Comparison of ENCODE assay signal across 8 mouse cellular contexts in genomic region chr2:172344669-172345068, GRCm38 (mm10). TPM values are rescaled to one million over a fixed set of nuclear protein-coding genes. Genes with fewer than 3 reads are reported as not detected.
DNase-seq lines count a peak whose midpoint lies in the region; ATAC-seq and TF ChIP-seq lines count a peak whose summit lies in the region.

No protein-coding gene starts in this region.

- H3K9me3 ChIP-seq in heart, embryonic 11.5 days (replicated peaks; ENCODE audit: control insufficient read depth, low read length), result no peaks in the 10 kb centered on the region
- no peaks in the 10 kb centered on the region for H3K9me3 ChIP-seq in G1E (replicated peaks)
- no peaks in the 10 kb centered on the region for H3K9me3 ChIP-seq in forebrain, postnatal 0 days (ENCODE audit: low read length)
- H3K9me3 ChIP-seq in liver, embryonic 14.5 days (ENCODE audit: control insufficient read depth, low read length), result no peaks in the 10 kb centered on the region

- H3K4me2 ChIP-seq in heart, embryonic 11.5 days, result peak overlapping the region; percentile 78
- peak overlapping the region; percentile 100; the same call in 1 of the 2 replicates for H3K4me2 ChIP-seq in forebrain, postnatal 0 days (ENCODE audit: low read depth)
- H3K4me2 ChIP-seq in liver, embryonic 14.5 days (ENCODE audit: low read depth), result peak overlapping the region; percentile 48

- no peaks in the 10 kb centered on the region for H3K27me3 ChIP-seq in heart, embryonic 11.5 days (ENCODE audit: control insufficient read depth, insufficient read depth, low read length)
- H3K27me3 ChIP-seq in G1E (ENCODE audit: insufficient read depth, low read length), result peaks cover 2% of the 10 kb centered on the region
- no peaks in the 10 kb centered on the region for H3K27me3 ChIP-seq in forebrain, postnatal 0 days (ENCODE audit: insufficient read depth, low read length)
- H3K27me3 ChIP-seq in liver, embryonic 14.5 days (ENCODE audit: control insufficient read depth, insufficient read depth, low read length), result no peaks in the 10 kb centered on the region

- peak overlapping the region; percentile 70 for H3K27ac ChIP-seq in heart, embryonic 11.5 days (ENCODE audit: low read depth, low read length)
- peak overlapping the region; percentile 76 for H3K27ac ChIP-seq in forebrain, postnatal 0 days (ENCODE audit: low read depth, low read length)
- peak overlapping the region; percentile 27 for H3K27ac ChIP-seq in liver, embryonic 14.5 days

- no peaks in the 10 kb centered on the region for H3K36me3 ChIP-seq in heart, embryonic 11.5 days (ENCODE audit: control insufficient read depth, insufficient read depth, low read length)
- peaks cover 21% of the 10 kb centered on the region for H3K36me3 ChIP-seq in G1E (replicated peaks)
- no peaks in the 10 kb centered on the region for H3K36me3 ChIP-seq in forebrain, postnatal 0 days (ENCODE audit: insufficient read depth)
- H3K36me3 ChIP-seq in liver, embryonic 14.5 days (replicated peaks; ENCODE audit: control insufficient read depth, insufficient read depth, low read depth), result peaks cover 22% of the 10 kb centered on the region

- peak overlapping the region; percentile 10; the same call in 1 of the 2 replicates for H3K9ac ChIP-seq in heart, embryonic 11.5 days (ENCODE audit: low read depth, low read length)
- H3K9ac ChIP-seq in forebrain, postnatal 0 days, result no peak overlapping the region
- H3K9ac ChIP-seq in liver, embryonic 14.5 days (replicated peaks), result no peak overlapping the region; the same call in 1 of the 2 replicates

- DNase-seq in heart, postnatal 4 days, result no peak
- DNase-seq in G1E (ENCODE audit: low spot score), result no peak
- DNase-seq in forebrain, postnatal 0 days, result no peak
- no peak for DNase-seq in liver, embryonic 14.5 days (ENCODE audit: low read depth in 3 of 3, low spot score in 3 of 3)
- DNase-seq in frontal cortex, postnatal 10 days (ENCODE audit: low spot score in 2 of 2), result no peak
- no peak for DNase-seq in layer of hippocampus, adult 11-12 months (ENCODE audit: low spot score)
- no peak for DNase-seq in gastrocnemius, postnatal 14 days

- H3K4me1 ChIP-seq in heart, embryonic 11.5 days (ENCODE audit: control insufficient read depth, insufficient read depth, low read length), result peaks cover 24% of the 10 kb centered on the region
- peaks cover 44% of the 10 kb centered on the region for H3K4me1 ChIP-seq in G1E (ENCODE audit: insufficient read depth, low read depth, low read length)
- H3K4me1 ChIP-seq in forebrain, postnatal 0 days (ENCODE audit: insufficient read depth), result 0 out of 2 replicates have a peak, but pooled peaks cover 9% of the 10 kb centered on the region
- H3K4me1 ChIP-seq in liver, embryonic 14.5 days (replicated peaks; ENCODE audit: control insufficient read depth in 2 of 2, insufficient read depth in 2 of 2, low read length in 1 of 2), result peaks cover 19 to 34% of the 10 kb centered on the region in 2 experiments

- no peak for TF ChIP-seq EP300 in liver, embryonic 14.5 days (IDR thresholded peaks at IDR 0.05; ENCODE audit: low read depth)

- H3K4me3 ChIP-seq in heart, embryonic 11.5 days (ENCODE audit: low read depth, low read length), result peak overlapping the region; percentile 61
- peak overlapping the region; percentile 87; the same call in 1 of the 2 replicates for H3K4me3 ChIP-seq in G1E (ENCODE audit: low read depth, low read length)
- no peak overlapping the region for H3K4me3 ChIP-seq in forebrain, postnatal 0 days (ENCODE audit: low read depth, low read length)
- peak overlapping the region in 1 of 2 experiments; percentile 22; a peak in 1 of 4 replicates for H3K4me3 ChIP-seq in liver, embryonic 14.5 days (ENCODE audit: insufficient read depth in 1 of 2, low read depth in 2 of 2, low read length in 2 of 2)

- 36% methylated on average over 5 of the region's 5 CpGs for WGBS in heart, embryonic 11.5 days (ENCODE audit: insufficient replicate concordance)
- WGBS in forebrain, postnatal 0 days, result 22% methylated on average over 5 of the region's 5 CpGs
- WGBS in liver, embryonic 14.5 days (ENCODE audit: insufficient replicate concordance), result 35% methylated on average over 5 of the region's 5 CpGs

- intact Hi-C loops in gastrocnemius, postnatal 14 days (cut with DNase I; ENCODE audit: low total_unique reads), result no loop called here

- ATAC-seq in heart, embryonic 11.5 days (replicated peaks; ENCODE audit: insufficient number of reproducible peaks, low FRiP score, low TSS enrichment), result no peak
- no peak for ATAC-seq in G1E (ENCODE audit: extremely low read depth, insufficient number of reproducible peaks, low FRiP score, poor library complexity, severe bottlenecking)
- ATAC-seq in forebrain, postnatal 0 days, result no peak
- no peak for ATAC-seq in liver, embryonic 14.5 days (ENCODE audit: insufficient read depth)

- TF ChIP-seq CTCF in G1E (IDR thresholded peaks at IDR 0.05; ENCODE audit: low read depth, low read length), result no peak
- TF ChIP-seq CTCF in forebrain, postnatal 0 days (IDR thresholded peaks at IDR 0.05; ENCODE audit: low read depth), result no peak
- TF ChIP-seq CTCF in liver, embryonic 14.5 days (IDR thresholded peaks at IDR 0.05; ENCODE audit: low read depth), result no peak

RNA-seq across cellular contexts. Expression of gene Fam210b, which starts 0.7 kb away (rescaled TPM):
- polyA plus RNA-seq in heart, embryonic 11.5 days (2014; fragmentation: Nextera tagmentation; extraction: Ambion mirVana), result 24.1 and 26.6 TPM in 2 replicates
- 1 to 10 TPM; 7.3 to 8.1 TPM for total RNA-seq in heart, postnatal 4 days (2021)
- total RNA-seq in G1E (2014; fragmentation: Nextera tagmentation), result 32.5 and 37.9 TPM in 2 replicates
- total RNA-seq in G1E (2017), result 10.7 and 11.0 TPM in 2 replicates
- polyA plus RNA-seq in G1E (2012), result 14.7 and 18.1 TPM in 2 replicates
- 14.9 and 17.5 TPM in 2 replicates for total RNA-seq in forebrain, postnatal 0 days (2014; rRNA removed)
- polyA plus RNA-seq in forebrain, postnatal 0 days (2015; fragmentation: Nextera tagmentation; extraction: Ambion mirVana), result 43.5 and 49.3 TPM in 2 replicates
- polyA plus RNA-seq in liver, embryonic 14.5 days (2012; rRNA removed), result 44.5 and 61.2 TPM in 2 replicates
- 107 and 109 TPM in 2 replicates for polyA plus RNA-seq in liver, embryonic 14.5 days (2014; fragmentation: Nextera tagmentation; extraction: Ambion mirVana)
- total RNA-seq in gastrocnemius, postnatal 14 days (2021), result 1 to 10 TPM; 2.9 to 3.3 TPM

RNA-seq across cellular contexts. Expression of gene Aurka, which starts 25.7 kb away (rescaled TPM):
- polyA plus RNA-seq in heart, embryonic 11.5 days (2014; fragmentation: Nextera tagmentation; extraction: Ambion mirVana), result 112 and 115 TPM in 2 replicates
- 10 to 100 TPM; 38.5 to 44.6 TPM for total RNA-seq in heart, postnatal 4 days (2021)
- total RNA-seq in G1E (2014; fragmentation: Nextera tagmentation) (112 and 159 TPM in 2 replicates), G1E (2017) (63.1 and 71.0 TPM in 2 replicates)
- polyA plus RNA-seq in G1E (2012), result 9.7 and 22.0 TPM in 2 replicates
- total RNA-seq in forebrain, postnatal 0 days (2014; rRNA removed), result 4.7 and 9.2 TPM in 2 replicates
- 8.8 and 10.4 TPM in 2 replicates for polyA plus RNA-seq in forebrain, postnatal 0 days (2015; fragmentation: Nextera tagmentation; extraction: Ambion mirVana)
- 60.1 and 64.4 TPM in 2 replicates for polyA plus RNA-seq in liver, embryonic 14.5 days (2012; rRNA removed)
- polyA plus RNA-seq in liver, embryonic 14.5 days (2014; fragmentation: Nextera tagmentation; extraction: Ambion mirVana), result 131 and 142 TPM in 2 replicates
- total RNA-seq in gastrocnemius, postnatal 14 days (2021), result 1 to 10 TPM; 4.2 to 4.3 TPM

RNA-seq across cellular contexts. Expression of gene Cstf1, which starts 25.8 kb away (rescaled TPM):
- 34.4 and 34.6 TPM in 2 replicates for polyA plus RNA-seq in heart, embryonic 11.5 days (2014; fragmentation: Nextera tagmentation; extraction: Ambion mirVana)
- total RNA-seq in heart, postnatal 4 days (2021), result 10 to 100 TPM; 29.8 to 31.4 TPM
- total RNA-seq in G1E (2014; fragmentation: Nextera tagmentation), result 74.9 and 88.9 TPM in 2 replicates
- 34.2 and 42.7 TPM in 2 replicates for total RNA-seq in G1E (2017)
- polyA plus RNA-seq in G1E (2012), result 11.3 and 19.1 TPM in 2 replicates
- 30.3 and 37.6 TPM in 2 replicates for total RNA-seq in forebrain, postnatal 0 days (2014; rRNA removed)
- polyA plus RNA-seq in forebrain, postnatal 0 days (2015; fragmentation: Nextera tagmentation; extraction: Ambion mirVana), result 28.9 and 29.3 TPM in 2 replicates
- polyA plus RNA-seq in liver, embryonic 14.5 days (2012; rRNA removed), result 22.9 and 24.0 TPM in 2 replicates
- 23.9 and 25.5 TPM in 2 replicates for polyA plus RNA-seq in liver, embryonic 14.5 days (2014; fragmentation: Nextera tagmentation; extraction: Ambion mirVana)
- total RNA-seq in gastrocnemius, postnatal 14 days (2021), result 10 to 100 TPM; 16.4 to 19.3 TPM

RNA-seq across cellular contexts. Expression of gene Cass4, which starts 48.9 kb away (rescaled TPM):
- 0.89 and 0.94 TPM in 2 replicates for polyA plus RNA-seq in heart, embryonic 11.5 days (2014; fragmentation: Nextera tagmentation; extraction: Ambion mirVana)
- under 1 TPM; 0.27 to 0.29 TPM for total RNA-seq in heart, postnatal 4 days (2021)
- 0.83 TPM in 1 of 2 replicates, not detected in the other for total RNA-seq in G1E (2014; fragmentation: Nextera tagmentation)
- total RNA-seq in G1E (2017), result 0.46 and 0.87 TPM in 2 replicates
- polyA plus RNA-seq in G1E (2012), result 0.16 and 0.20 TPM in 2 replicates
- 0.08 and 0.24 TPM in 2 replicates for total RNA-seq in forebrain, postnatal 0 days (2014; rRNA removed)
- polyA plus RNA-seq in forebrain, postnatal 0 days (2015; fragmentation: Nextera tagmentation; extraction: Ambion mirVana), result 0.12 and 0.13 TPM in 2 replicates
- polyA plus RNA-seq in liver, embryonic 14.5 days (2012; rRNA removed), result 0.30 and 0.45 TPM in 2 replicates
- 0.75 and 0.76 TPM in 2 replicates for polyA plus RNA-seq in liver, embryonic 14.5 days (2014; fragmentation: Nextera tagmentation; extraction: Ambion mirVana)
- under 1 TPM; 0.18 to 0.55 TPM for total RNA-seq in gastrocnemius, postnatal 14 days (2021)

Comparison
In these comparisons a context has a peak if more than half of its experiments do, and no peak if none do; other contexts are left out.
1. H3K4me2 ChIP-seq: peak in every context shown above with its lines; median percentile 100 in forebrain, postnatal 0 days; 78 in heart, embryonic 11.5 days; 48 in liver, embryonic 14.5 days.